Mouse (Mus musculus) stomach, postnatal 0 days (tissue): ENCODE measurements around the gene Slc39a3.

Experiments used
- CTCF ChIP-seq: IDR thresholded peaks from 2 replicates; pipeline ENCODE4 v1.5.1; 2016; ENCODE audit warnings: antibody characterized with exemption, low read depth, mild to moderate bottlenecking, moderate library complexity
- EP300 ChIP-seq: optimal IDR thresholded peaks from 2 replicates; pipeline ENCODE3; 2016; ENCODE audit warnings: antibody characterized with exemption

- TF ChIP-seq CTCF (0 out of 2 replicates have a peak, but pooled peaks have one; percentile 8), EP300 (no peak)
Observed at GRCm38 (mm10) chr10:80981564-80982112, 55.6 kb downstream of the Slc39a3 start.
